Mouse (Mus musculus) gastrocnemius, postnatal 4 days (tissue): ENCODE results near the gene Gpx4. TPM values are rescaled to one million over a fixed set of nuclear protein-coding genes. Genes with fewer than 3 reads are reported as not detected.

Experiments used
- DNase-seq, 2 experiments: peaks; one replicate each; pipeline ENCODE4 v3.0.0; 2021 to 2022; ENCODE audit warnings: low spot score in 2 of 2, mixed read lengths in 2 of 2
- long read RNA-seq, 2 experiments: library from polyadenylated mRNA; stranded (forward); transcript quantifications; one replicate each; pipeline ENCODE4 v2.0.0; 2021
- total RNA-seq, 2 experiments: library from RNA; stranded (reverse); gene quantifications; 2 replicates each; pipeline ENCODE4 v1.2.3; 2021

Gpx4 gene
- total RNA-seq = 100 to 1,000 TPM; 339 to 434 TPM
- long read RNA-seq, experiment 1, transcript Gpx4-202 (7 exons, 959 nt) = major isoform, 243 of 253 reads
- long read RNA-seq, experiment 1, partial matches to known transcripts = 4 of 253 reads
- long read RNA-seq, experiment 1, other reads (novel, unspliced or antisense) = 3 of 253 reads
- long read RNA-seq, experiment 2, transcript Gpx4-202 (7 exons, 959 nt) = major isoform, 198 of 209 reads
- long read RNA-seq, experiment 2, partial matches to known transcripts = 6 of 209 reads
- long read RNA-seq, experiment 2, other reads (novel, unspliced or antisense) = 2 of 209 reads

DNA sequence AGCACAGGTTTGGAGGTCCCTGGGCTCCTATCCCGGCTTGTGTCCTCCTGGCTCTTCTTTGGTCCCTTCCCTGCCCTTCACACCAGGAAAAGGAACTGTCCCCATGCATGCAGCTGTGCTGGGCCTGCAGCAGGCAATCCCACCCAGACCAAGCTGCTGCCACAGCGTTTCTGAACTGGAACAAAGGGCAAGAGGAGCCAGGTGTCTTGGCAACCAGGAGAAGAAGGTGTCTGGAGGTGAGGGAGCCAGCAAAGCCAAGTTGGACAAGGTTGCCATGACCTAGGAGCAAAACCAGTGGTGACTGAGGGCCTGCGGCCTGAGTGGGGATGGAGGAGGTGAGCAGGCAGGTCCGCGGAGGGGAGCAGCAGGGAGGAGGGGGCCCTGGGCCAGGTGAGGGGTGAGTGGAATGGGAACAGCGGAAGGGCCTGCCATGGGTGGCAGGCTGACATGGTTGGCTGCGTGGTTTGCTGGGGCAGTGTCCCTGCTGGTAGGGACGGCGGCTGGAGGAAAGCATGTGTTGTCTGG is at the start of gene Gpx4:
Gene Gpx4, plus strand, starts transcription at position 126 of the 525 bp plus-strand sequence.
- DNase-seq = no peak

DNA sequence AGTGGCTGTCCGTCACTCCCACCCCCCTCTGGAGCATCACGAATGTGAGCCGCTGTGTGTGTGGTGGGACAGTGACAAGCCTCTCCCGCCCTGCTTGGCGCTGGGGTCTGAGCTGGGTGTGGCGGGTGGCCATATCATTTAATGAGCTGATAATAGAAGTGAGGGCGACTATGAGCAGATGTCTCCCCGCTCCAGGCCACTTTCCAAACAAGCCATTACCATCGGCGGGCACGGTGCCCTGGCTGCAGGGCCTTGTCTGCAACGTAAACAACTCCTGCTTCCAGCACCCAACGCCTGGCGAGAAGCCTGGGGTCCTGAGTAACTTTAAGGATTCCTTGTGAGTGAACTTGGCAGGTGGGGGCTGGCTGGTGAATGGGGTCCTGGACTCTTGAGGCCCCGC is 49.1 kb upstream of the Gpx4 start:
- no peak for DNase-seq

DNA sequence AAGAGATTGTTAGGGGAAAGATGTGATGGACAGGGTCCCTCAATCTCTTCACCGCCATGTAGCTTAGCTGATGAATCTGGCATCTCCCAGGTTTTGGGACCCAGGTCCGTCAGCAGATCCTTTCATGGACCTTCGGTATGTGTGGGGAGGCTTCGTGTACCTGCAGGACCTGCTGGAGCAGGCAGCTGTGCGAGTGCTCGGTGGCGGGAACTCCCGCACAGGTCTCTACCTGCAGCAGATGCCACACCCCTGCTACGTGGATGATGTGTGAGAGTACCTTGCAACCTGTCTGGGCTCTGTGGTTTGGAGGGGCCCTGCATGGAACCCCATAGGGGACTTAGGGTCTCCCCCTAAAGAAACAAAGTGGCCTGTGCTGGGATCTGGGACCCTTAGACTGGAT is 45.0 kb upstream of the Gpx4 start:
- no peak for DNase-seq

DNA sequence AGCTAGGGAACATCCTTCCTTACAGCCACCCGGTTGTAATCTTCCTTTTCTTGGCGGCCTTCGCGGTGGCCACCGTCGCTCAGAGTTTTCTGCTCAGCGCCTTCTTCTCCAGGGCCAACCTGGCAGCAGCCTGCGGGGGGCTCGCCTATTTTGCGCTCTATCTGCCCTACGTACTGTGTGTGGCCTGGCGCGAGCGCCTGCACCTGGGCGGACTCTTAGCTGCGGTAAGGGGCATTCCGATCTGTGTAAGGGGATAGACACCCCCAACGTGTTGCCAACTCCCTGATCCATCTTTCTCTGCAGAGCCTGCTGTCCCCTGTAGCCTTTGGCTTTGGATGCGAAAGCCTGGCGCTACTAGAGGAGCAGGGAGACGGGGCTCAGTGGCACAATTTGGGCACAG is 44.1 kb upstream of the Gpx4 start:
- no peak for DNase-seq

DNA sequence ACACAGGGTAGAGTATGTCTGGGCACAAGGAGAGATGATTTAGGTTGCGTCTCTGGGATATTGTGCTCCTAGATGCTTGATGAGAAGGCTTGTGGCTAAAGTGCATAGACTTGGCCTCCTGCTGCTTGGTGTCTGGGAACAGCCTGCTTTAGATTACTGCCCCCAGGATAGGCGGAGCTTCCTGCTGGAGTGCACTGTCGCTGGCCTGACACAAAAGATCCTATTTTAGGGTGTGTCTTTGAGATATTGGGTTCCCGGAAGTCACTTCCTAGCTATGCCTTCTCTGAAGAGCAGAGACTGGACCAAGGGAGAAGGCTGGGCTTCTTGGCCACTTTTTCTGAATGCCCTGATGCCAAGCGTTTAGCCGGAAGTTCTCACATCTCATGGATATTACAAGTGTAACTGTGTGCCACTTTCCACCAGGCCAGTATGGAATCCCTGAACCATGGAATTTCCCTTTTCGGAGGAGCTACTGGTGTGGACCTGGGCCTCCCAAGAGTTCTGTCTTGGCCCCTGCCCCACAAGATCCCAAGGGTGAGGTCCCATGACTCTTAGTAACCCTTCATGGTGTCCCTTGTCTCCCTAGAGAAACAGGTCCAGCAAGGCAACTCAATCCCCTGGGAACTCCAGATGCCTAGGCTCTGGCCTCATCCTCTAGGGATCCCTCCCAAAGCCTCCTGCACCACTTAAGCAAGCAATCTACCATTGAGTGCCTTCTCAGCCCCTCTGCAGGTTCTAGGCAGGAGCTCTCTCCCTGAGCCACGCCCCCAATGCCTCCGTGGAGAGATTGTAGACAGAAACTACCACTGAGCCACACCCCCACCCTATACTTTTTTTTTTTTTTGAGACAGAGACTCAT is 43.4 kb upstream of the Gpx4 start:
- DNase-seq = no peak

DNA sequence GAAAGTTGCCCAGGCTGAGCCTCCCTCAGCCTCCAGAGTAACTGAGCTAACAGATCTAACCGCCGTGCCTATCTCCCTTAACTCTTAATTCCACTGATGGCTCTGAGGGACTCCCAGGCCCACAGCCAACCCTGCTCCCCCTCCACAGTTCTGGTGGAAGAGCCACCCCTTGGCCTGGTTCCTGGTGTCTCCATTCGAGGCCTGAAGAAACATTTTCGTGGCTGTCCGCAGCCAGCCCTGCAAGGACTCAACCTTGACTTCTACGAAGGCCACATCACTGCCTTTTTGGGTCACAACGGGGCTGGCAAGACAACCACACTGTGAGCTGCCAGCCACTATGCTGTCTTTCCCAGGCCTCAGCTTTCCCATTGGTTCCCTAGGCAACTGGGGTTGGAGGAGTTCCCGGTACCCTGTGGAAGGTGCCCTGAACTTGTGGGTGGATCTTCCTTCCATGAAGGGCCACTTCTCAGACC is 42.7 kb upstream of the Gpx4 start:
- no peak for DNase-seq

DNA sequence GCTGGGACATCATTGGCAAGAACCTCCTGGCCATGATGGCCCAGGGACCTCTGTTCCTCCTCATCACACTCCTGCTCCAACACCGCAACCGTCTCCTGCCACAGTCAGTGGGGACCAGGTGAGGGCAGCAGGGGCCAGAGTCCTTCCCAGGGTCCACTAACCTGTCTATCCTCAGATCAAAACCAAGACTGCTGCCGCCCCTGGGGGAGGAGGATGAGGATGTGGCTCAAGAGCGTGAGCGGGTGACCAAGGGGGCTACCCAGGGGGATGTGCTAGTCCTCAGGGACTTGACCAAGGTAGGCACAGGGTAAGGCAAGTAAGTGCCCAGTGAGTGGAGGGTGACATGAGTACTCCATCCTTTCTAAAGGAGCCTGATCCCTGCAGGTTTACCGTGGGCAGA is 35.2 kb upstream of the Gpx4 start:
- no peak for DNase-seq

DNA sequence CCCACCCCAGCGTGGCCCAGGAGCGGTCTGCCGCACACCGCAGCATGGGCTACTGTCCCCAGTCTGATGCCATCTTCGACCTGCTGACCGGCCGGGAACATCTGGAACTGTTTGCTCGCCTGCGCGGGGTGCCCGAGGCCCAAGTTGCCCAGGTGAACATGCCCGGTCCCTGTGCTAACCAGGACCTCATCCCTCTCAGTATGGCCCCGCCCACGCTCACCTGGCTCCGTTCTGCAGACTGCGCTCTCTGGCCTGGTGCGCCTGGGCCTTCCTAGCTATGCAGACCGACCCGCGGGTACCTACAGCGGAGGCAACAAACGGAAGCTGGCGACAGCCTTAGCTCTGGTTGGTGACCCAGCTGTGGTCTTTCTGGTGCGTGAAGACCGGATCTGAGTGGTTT is 33.4 kb upstream of the Gpx4 start:
- no peak for DNase-seq

DNA sequence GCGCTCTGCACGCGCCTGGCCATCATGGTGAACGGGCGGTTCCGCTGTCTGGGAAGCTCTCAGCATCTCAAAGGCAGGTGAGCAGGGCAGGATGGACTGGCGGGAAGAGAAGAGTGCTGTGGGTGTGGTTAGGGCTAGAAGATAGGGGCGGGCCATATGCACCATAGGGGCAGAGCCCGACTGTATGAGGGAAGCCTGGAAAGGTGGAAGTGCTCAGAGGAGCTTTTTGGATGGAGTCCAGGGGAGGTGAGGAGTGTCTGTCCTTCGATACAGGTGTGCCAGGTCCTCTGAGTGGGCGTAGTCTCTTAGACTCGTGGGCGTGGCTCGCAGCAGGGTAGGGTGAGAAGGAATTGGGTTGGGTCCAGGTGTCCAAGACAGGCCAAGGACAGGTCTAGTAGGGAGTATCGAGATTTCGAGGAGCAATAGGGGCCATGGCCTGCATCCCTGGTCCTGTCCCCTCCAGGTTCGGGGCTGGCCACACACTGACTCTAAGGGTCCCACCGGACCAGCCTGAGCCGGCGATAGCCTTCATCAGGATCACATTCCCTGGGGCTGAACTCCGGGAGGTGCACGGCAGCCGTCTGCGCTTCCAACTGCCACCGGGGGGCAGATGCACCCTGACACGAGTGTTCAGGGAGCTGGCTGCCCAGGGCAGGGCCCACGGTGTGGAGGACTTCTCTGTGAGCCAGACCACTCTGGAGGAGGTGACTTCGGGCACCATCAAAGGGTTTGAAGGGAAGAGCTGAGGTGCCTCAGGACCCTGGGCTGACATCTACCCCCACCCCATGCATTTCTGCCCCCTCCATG is 32.3 kb upstream of the Gpx4 start:
- DNase-seq = no peak

DNA sequence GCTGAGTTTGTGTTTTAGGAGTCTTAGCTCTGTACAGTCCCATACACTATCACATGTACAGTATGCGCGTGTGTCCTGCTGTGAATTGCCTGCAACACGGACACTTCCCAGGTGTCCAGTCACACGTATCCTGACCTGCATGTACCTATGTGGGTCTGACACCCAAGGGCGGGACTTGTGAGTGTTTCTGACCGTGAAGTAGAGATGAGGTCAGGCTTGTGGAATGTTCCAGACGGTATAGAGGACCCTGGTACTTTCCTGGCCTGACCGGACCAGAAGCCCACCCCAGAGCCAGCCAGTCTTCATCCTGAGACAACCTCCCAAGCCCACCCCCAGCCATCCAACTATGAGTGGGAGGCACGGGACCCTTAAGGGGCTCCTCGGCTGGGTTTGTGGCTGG is 31.4 kb upstream of the Gpx4 start:
- DNase-seq = no peak

DNA sequence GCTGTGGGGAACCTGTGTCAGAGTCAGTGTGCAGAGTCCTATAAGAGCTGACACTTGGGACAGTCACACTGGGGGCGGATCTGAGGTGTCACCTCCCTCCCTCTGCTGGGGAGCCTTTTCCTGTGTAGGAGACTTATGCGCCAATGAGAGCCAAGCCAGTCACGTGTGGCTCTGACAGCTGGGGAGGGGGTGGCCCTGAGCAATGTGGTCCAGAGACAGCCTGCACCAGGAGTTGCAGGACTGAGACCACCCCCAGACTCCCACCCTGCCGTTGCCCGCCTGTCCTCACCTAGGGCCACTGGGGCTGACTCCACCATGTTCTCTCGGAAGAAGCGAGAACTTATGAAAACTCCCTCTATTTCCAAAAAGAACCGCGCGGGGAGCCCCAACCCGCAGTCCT is 30.5 kb upstream of the Gpx4 start, which contains the start of gene Arhgap45:
Gene Arhgap45, plus strand, starts transcription at position 143 of the 400 bp plus-strand sequence.
- DNase-seq = no peak

DNA sequence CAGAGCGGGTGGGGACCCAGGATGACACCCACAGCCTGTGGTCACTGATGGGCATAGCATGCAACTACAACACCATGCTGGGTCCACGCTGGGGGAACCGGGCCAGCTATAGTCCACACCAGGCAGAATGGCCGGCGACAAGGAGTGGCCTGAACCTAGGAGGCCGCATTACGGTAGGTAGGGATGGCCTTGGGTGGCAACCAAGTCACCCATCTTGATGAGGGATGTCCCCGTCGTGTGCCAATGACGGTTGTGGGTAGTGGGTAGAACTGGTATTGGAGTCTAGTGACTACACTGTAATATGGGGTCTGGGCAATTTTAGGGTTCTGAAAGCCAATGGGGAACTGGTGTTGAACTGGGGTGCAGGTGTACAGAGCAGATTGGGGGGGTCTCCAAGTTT is 30.0 kb upstream of the Gpx4 start:
- DNase-seq = no peak

DNA sequence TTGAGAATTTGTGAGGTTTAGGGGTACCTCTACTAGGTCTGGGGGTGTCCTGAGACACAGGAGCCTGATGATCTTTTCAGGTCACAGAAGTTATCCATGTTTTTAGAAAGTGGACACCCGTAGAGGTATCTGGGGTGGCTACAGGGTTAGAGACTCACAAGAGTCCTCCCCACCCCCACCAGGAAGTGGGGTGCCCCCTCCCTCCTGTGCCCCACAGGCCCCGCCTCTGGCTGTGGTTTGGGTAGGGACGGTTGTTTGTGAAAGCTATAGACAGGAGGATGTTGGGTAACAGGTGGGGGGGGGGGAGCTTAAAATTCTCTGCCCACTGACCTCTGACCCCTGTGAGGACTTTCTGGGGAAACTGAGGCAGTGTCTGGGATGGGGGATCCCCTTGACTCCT is 29.6 kb upstream of the Gpx4 start:
- no peak for DNase-seq

DNA sequence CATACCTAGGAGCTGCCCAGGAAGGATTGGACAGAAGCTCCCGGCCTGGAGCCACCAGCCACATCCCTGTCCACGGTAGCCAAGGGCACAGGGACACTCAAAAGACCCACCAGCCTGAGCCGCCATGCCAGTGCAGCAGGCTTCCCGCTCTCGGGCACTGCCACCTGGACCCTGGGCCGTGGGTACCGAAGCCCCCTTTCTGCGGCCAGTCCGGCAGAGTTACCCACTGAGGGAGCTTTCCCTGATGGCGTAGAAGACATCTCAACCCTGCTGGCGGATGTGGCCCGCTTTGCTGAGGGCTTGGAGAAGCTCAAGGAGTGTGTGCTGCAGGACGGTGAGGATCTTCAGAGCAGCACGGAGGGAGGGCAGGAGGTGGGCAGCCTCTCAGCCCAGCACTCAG is 29.2 kb upstream of the Gpx4 start:
- DNase-seq = no peak

DNA sequence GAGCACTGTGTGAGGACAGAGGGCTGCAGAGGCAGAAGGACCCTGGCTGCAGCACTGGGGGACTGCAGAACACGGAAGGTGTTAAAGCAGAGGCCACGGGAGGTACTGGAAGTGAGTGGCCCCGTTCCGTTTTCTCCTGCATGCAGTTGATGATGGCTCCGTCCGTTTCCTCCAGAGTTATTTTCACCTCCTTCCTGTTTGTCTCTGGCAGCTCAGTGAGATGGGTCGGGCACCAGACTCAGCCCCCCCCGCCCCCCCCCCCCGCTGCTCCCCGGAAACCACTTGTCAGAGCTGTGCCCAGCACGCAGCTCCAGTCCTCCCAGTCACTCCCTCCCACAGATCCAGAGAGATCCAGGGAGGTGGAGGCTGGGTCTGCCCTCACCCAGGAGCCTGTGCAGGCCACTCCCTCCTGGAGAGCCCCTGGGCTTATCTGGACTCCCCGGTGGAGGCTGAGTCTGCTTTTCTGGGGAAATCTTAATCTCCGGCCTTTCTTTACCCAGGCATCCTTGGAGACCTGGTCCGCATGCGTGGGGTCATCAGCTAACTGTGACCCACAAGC is 28.1 kb upstream of the Gpx4 start:
- no peak for DNase-seq

DNA sequence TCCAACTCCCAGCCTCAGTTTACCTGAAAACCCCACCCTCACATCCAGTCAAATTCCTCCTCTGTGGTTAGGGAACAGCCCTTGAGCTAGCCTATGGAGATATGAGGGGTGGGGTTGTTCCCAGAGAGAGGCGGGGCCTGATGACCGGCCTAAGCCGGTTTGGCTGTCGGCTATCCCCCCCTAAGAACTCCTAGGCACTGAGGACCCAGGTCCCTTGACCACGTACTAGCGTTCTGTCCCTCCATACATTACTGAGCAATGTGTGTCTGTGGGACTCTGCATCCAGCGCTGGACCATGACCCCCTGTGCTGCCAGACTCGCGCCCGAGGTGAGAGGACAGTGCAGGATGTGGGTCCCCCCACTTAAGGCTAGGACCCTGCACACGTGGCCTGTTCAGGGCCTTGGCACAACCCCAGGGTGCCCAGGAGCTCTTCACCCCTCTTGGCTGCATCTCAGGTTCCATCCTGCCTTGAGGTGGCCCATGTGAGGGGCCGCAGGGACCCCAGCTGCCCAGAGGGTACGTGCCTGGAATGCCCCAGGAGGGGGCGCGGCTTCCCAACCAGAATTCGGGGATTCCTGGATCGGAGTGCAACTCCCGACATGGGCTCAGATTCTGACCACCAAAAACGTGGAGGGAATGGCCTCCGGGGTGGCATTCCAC is 27.4 kb upstream of the Gpx4 start:
- DNase-seq = no peak

DNA sequence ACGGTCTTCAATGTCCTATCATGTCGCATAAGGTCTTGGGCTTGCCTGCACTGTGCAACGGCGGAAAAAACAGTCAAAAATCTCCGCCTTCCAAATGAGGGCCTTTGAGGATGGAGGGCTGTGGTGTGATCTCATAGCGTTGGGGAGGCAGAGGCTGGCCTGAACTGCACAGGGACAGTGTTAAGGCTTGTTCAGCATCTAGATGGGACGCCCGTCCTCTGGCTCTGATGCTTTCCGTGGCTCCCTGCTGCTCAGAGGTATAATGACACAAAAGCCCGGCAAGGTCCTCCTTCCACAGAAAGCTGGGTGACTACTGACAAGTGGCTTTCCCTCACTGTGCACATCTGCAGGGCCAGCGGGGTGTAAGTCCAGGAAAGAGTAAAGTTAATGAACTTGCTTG is 26.8 kb upstream of the Gpx4 start:
- no peak for DNase-seq

DNA sequence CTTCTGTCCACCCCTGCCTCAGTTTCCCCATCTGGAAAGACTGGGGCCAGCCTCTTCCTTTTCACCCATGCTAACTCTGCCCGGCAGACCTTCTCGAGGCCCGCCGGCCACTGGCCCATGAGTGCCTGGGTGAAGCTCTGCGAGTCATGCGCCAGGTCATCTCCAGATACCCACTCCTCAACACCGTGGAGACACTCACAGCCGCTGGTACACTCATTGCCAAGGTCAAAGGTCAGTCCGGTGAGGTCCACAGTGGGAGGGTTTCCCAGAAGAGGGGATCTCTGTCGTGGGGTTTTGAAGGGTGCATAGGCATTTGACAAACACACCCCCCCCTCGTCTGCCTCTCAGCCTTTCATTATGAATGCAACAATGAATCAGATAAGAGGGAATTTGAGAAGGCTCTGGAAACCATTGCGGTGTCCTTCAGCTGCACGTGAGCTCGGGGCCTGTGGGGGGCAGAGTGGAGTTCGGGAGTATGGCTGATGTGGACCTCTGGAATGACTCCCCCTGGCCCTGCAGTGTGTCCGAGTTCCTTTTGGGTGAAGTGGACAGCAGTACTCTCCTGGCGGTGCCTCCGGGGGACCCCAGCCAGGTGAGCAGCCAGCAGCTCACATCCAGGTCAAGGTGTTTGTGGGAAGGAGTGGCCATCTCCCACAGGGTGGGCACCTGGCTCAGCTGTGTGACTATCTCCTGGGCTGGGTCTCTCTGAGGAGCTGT is 26.2 kb upstream of the Gpx4 start:
- DNase-seq = no peak

DNA sequence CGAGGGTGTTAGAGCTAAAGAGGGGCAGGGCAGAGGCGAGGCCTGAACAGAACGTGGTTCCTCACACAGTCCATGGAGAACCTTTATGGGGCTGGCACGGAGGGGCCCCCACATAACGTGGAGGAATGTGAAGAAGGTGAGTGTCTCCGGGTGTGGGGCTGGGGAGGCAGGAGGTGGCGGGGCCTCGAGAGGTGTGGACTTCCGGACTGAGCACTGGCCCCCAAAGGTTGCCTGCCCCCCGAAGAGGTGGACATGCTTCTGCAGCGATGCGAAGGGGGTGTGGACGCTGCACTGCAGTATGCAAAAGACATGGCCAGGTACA is 25.7 kb upstream of the Gpx4 start:
- no peak for DNase-seq

DNA sequence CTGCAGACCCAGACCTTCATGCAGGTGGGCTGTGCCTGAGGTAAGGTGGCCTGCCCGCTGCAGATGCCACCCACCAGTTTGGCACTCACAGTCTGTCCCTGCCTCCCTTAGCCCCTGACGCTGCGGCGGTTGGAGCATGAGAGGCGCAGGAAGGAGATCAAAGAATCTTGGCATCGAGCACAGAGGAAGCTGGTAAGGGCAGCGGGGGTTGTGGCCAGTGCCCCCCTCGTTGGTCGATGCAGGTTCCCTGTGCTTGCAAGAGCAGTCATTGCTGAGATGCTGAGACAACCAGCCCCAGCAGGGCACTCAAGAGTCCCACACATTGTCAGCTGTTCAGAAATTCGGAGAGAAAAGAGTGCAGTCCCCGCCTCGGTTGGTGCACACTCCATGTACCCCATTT is 24.8 kb upstream of the Gpx4 start:
- DNase-seq = no peak
